Mouse (Mus musculus) heart, embryonic 10.5 days (tissue): ENCODE measurements around the gene Akap8. TPM values are rescaled to one million over a fixed set of nuclear protein-coding genes. Genes with fewer than 3 reads are reported as not detected.

ENCODE experiments used
- polyA plus RNA-seq: library from polyadenylated mRNA; unstranded; fragments of >200 nt; fragmentation: Nextera tagmentation; extraction: Ambion mirVana; gene quantifications from 2 replicates; pipeline ENCODE4 v1.2.1, GENCODE M21; 2016

Gene Akap8
- polyA plus RNA-seq, 1 experiment from 2014 or later = 115 TPM

Other genes with a start within 250 kb of the Akap8 start
- 5.7 and 13.7 TPM in 2 replicates for gene Notch3, start 154.4 kb downstream of the Akap8 start, polyA plus RNA-seq
- gene Ephx3, start 131.7 kb downstream of the Akap8 start, polyA plus RNA-seq = not detected in 2 replicates
- 73.1 and 105 TPM in 2 replicates for gene Brd4, start 36.5 kb downstream of the Akap8 start, polyA plus RNA-seq
- gene Akap8l, start 29.4 kb upstream of the Akap8 start, polyA plus RNA-seq = 84.7 and 88.6 TPM in 2 replicates
- 17.9 and 21.8 TPM in 2 replicates for gene Wiz, start 68.2 kb upstream of the Akap8 start, polyA plus RNA-seq
- 1.2 and 2.3 TPM in 2 replicates for gene Rasal3, start 82.3 kb upstream of the Akap8 start, polyA plus RNA-seq
- gene Pglyrp2, start 102.9 kb upstream of the Akap8 start, polyA plus RNA-seq = 0.09 and 0.40 TPM in 2 replicates
- 0.37 TPM in 1 of 2 replicates, not detected in the other for gene Cyp4f39, start 131.5 kb upstream of the Akap8 start, polyA plus RNA-seq
- 4.1 and 4.9 TPM in 2 replicates for gene Cyp4f17, start 184.8 kb upstream of the Akap8 start, polyA plus RNA-seq
- 15.8 and 18.3 TPM in 2 replicates for gene Cyp4f16, start 215.3 kb upstream of the Akap8 start, polyA plus RNA-seq